Mouse (Mus musculus) lung, embryonic 14.5 days (tissue): ENCODE measurements at regions not wholly inside any gene's neighbourhood (a gene's known extent, or its start where the extent isn't known, plus 50 kb on each side); places are given as distances from the start of the nearest gene placed in this dataset.

Source experiments
- ATAC-seq: fragments of 200-750 bp; cut with Nextera tagmentation; 2 replicates; pipeline ENCODE4 v1.8.0; 2017; ENCODE audit warnings: mild to moderate bottlenecking, moderate TSS enrichment, moderate library complexity; ENCODE audit not compliant: insufficient read depth
- DNase-seq: peaks from one replicate; pipeline ENCODE4 v3.0.0-alpha.2; 2015
- H3K27ac ChIP-seq: fragments of 300-500 bp; sonication (generic); 2 replicates; pipeline ENCODE4 v1.5.1; 2014; ENCODE audit warnings: low read depth, mild to moderate bottlenecking, moderate library complexity
- H3K27me3 ChIP-seq: fragments of 300-500 bp; sonication (generic); 2 replicates; pipeline ENCODE4 v1.6.1; 2014; ENCODE audit warnings: low read length, control low read depth; ENCODE audit not compliant: insufficient read depth
- H3K36me3 ChIP-seq: fragments of 300-500 bp; sonication (generic); 2 replicates; pipeline ENCODE4 v1.6.1; 2014; ENCODE audit warnings: control low read depth; ENCODE audit not compliant: insufficient read depth
- H3K4me1 ChIP-seq: fragments of 300-500 bp; sonication (generic); 2 replicates; pipeline ENCODE4 v1.6.1; 2014; ENCODE audit warnings: antibody characterized with exemption, control low read depth; ENCODE audit not compliant: insufficient read depth
- H3K4me2 ChIP-seq: fragments of 300-500 bp; sonication (generic); 2 replicates; pipeline ENCODE4 v1.6.1; 2014; ENCODE audit warnings: mild to moderate bottlenecking
- H3K4me3 ChIP-seq: fragments of 300-500 bp; sonication (generic); 2 replicates; pipeline ENCODE4 v1.5.1; 2014; ENCODE audit warnings: low read depth, low read length
- H3K9ac ChIP-seq: fragments of 300-500 bp; sonication (generic); 2 replicates; pipeline ENCODE4 v1.6.1; 2014
- H3K9me3 ChIP-seq: fragments of 300-500 bp; sonication (generic); 2 replicates; pipeline ENCODE4 v1.6.1; 2016; ENCODE audit warnings: low read depth, low read length, control low read depth
- CTCF ChIP-seq: IDR thresholded peaks from 2 replicates; pipeline ENCODE4 v1.5.1; 2016; ENCODE audit warnings: antibody characterized with exemption, low read depth
- WGBS: fragments of 180-500 bp; shearing (Covaris S2); extraction: QIAGEN DNeasy Blood & Tissue Kit; methylation state at CpG from one replicate; pipeline ENCODE4 v1.1.7; 2014; 5-methylcytosine and 5-hydroxymethylcytosine counted together

- no peak overlapping the region for H3K4me3 ChIP-seq
- DNase-seq, result no peak
- ATAC-seq, result no peak
- no peaks in the 10 kb centered on the region for H3K9me3 ChIP-seq
- no peaks in the 10 kb centered on the region for H3K36me3 ChIP-seq
- no peak overlapping the region for H3K27ac ChIP-seq
- H3K9ac ChIP-seq, result no peak overlapping the region
- H3K27me3 ChIP-seq, result no peaks in the 10 kb centered on the region
- no peak overlapping the region for H3K4me2 ChIP-seq
- no peak for TF ChIP-seq CTCF
- WGBS, result 76% methylated on average over 1 of the region's 1 CpGs
- H3K4me1 ChIP-seq, result no peaks in the 10 kb centered on the region
Measured at GRCm38 (mm10) chr7:119350641-119351040, 108.4 kb downstream of the Gp2 start.

GRCm38 (mm10) chr7:119343380-119343779 is 115.7 kb downstream of the Gp2 start:
- Histone ChIP-seq H3K27ac (no peak overlapping the region), H3K4me3 (no peak overlapping the region), H3K9me3 (no peaks in the 10 kb centered on the region), H3K27me3 (no peaks in the 10 kb centered on the region), H3K9ac (no peak overlapping the region), H3K36me3 (no peaks in the 10 kb centered on the region), H3K4me1 (no peaks in the 10 kb centered on the region), H3K4me2 (no peak overlapping the region)
- 37% methylated on average over 1 of the region's 1 CpGs for WGBS
- TF ChIP-seq CTCF, result no peak
- no peak for ATAC-seq
- no peak for DNase-seq

DNA sequence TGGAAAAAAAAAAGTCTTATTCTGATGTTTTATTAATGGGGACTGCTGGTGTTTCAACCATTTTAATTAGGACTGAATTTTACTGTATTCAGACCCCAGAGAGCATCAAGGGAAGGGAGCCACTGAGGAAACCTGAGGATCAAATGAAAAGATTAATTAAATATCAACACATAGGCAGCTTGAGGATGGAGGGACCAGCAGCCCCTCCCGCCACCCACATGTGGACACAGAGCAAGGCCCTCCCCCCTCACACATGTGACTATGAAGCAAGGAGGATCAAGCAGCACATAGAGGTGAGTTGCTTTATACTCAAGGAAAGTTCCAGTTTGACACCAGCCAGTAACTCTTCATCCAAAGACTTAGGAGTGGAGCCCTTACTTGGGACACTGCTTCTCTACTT is 126.0 kb downstream of the Gp2 start:
- Histone ChIP-seq H3K27me3 (no peaks in the 10 kb centered on the region), H3K9me3 (no peaks in the 10 kb centered on the region), H3K4me1 (no peaks in the 10 kb centered on the region), H3K4me2 (no peak overlapping the region), H3K4me3 (no peak overlapping the region), H3K9ac (no peak overlapping the region), H3K27ac (no peak overlapping the region), H3K36me3 (no peaks in the 10 kb centered on the region)
- TF ChIP-seq CTCF, result no peak
- DNase-seq (no peak), ATAC-seq (no peak)
- 73% methylated on average over 1 of the region's 1 CpGs for WGBS

DNA sequence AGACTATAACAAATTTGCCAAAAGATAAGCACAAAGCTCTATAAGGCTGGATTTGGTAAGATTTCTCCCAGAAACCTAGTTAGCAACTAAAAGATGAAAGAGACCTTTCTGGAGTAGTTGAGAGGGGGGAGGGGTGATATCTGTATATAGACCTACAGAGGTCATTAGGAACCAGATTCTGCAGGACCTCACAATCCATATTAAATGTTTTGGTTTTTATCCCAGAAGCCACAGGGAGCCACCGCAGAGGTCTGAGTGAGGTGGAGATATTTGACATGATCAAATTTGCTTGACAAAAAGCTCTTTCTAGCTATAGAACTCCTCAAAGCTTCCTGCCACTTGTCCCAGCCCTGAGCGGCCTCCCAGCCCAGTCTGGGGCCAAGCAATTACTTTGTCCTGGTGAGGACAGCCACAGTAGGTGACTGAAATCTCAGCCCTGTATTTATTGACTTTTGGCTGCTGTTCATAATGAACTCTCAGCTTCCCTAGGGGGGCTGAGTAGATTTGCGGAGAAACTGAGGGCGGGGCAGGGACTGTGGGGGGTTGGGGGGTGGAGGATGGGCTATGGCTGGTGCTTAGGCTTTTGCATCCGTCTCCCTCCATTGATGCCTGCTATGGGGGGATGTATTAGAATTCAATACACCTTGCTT is 128.5 kb downstream of the Gp2 start:
- DNase-seq (no peak), ATAC-seq (no peak)
- Histone ChIP-seq H3K4me3 (no peak overlapping the region), H3K27me3 (no peaks in the 10 kb centered on the region), H3K4me1 (no peaks in the 10 kb centered on the region), H3K27ac (no peak overlapping the region), H3K36me3 (no peaks in the 10 kb centered on the region), H3K4me2 (no peak overlapping the region), H3K9ac (no peak overlapping the region), H3K9me3 (no peaks in the 10 kb centered on the region)
- TF ChIP-seq CTCF, result no peak
- 7% methylated on average over 5 of the region's 5 CpGs for WGBS

DNA sequence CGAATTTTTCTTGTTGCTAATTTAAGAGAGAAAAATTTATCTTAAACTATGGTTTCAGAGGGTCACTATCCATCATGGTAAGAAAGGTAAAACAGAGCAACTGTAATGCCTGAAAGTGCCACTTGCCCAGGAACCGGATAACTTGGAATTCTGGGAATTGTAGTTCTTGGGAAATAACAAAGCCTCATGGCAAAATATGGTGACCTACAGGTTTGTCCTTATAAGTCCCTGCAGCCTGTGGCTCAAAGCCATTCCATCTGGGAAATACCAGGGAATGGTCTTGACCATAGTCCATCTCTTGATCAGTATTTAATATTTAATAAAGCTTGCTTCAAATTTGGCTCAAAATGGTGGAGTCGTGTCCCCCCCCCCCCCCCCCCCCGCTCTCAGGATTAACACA is 111.9 kb upstream of the Gpr139 start:
- TF ChIP-seq CTCF, result no peak
- Histone ChIP-seq H3K36me3 (no peaks in the 10 kb centered on the region), H3K9ac (no peak overlapping the region), H3K4me1 (no peaks in the 10 kb centered on the region), H3K27ac (no peak overlapping the region), H3K4me2 (no peak overlapping the region), H3K4me3 (no peak overlapping the region), H3K27me3 (no peaks in the 10 kb centered on the region), H3K9me3 (no peaks in the 10 kb centered on the region)
- no peak for DNase-seq
- WGBS, result 72% methylated on average over 3 of the region's 4 CpGs
- no peak for ATAC-seq

DNA sequence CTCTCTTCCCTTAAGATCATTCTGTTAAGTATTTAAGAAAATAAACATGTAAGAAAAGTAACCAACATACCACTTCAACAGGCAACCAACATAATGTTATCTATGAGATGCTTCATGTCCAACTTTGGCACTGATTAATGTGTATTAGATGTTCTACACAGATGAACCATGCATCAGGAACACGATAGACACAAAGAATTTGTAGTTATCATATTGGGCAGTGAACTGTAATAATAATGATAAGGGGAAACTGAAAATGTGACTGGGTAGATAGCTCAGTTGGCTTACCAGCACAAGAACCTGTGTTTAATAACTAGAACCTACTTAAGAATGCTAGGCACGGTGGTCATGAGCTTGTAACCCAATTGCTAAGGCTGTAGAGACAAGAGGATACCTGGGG is 107.0 kb upstream of the Gpr139 start:
- no peak for TF ChIP-seq CTCF
- 64% methylated on average over 2 of the region's 2 CpGs for WGBS
- Histone ChIP-seq H3K27ac (no peak overlapping the region), H3K9me3 (no peaks in the 10 kb centered on the region), H3K27me3 (no peaks in the 10 kb centered on the region), H3K9ac (no peak overlapping the region), H3K36me3 (no peaks in the 10 kb centered on the region), H3K4me3 (no peak overlapping the region), H3K4me1 (no peaks in the 10 kb centered on the region), H3K4me2 (no peak overlapping the region)
- DNase-seq, result no peak
- no peak for ATAC-seq

GRCm38 (mm10) chr7:119285290-119285689 is 100.9 kb upstream of the Gpr139 start:
- TF ChIP-seq CTCF, result no peak
- no peaks in the 10 kb centered on the region for H3K36me3 ChIP-seq
- WGBS, result 79% methylated on average over 5 of the region's 5 CpGs
- H3K27me3 ChIP-seq, result no peaks in the 10 kb centered on the region
- no peaks in the 10 kb centered on the region for H3K9me3 ChIP-seq
- H3K4me3 ChIP-seq, result no peak overlapping the region
- H3K27ac ChIP-seq, result no peak overlapping the region
- H3K4me2 ChIP-seq, result no peak overlapping the region
- no peak for ATAC-seq
- no peak for DNase-seq
- H3K9ac ChIP-seq, result no peak overlapping the region
- H3K4me1 ChIP-seq, result no peaks in the 10 kb centered on the region
